Mouse (Mus musculus): ENCODE data around the gene Spaca3.

DNA sequence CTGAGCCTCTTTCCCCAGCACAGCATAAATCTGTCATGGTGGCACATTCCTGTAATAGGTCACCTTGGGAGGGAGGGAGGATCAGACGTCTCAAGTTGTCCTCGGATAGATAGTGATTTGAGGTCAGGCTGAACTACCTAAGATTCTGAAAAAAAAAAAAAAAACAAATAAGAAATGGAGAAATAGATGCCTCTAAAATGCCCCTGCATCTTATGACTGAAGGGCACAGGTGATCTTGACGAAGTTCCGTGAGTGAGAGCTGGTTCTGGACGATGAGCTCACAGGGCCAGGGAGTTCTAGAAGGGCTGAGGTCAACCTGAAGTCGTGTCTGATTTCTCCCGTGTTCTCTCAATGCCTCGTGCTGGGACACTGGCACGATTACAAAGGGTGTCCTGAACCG is at the start of gene Spaca3:
- TF ChIP-seq NRF1 (IDR thresholded peaks at IDR 0.05; ENCODE audit: low read depth, low read length): no peak
- TF ChIP-seq ZC3H11A (IDR thresholded peaks at IDR 0.05; ENCODE audit: low read depth, low read length): no peak
- TF ChIP-seq CTCF (conservative IDR thresholded peaks at IDR 0.05 in 1 of 2, IDR thresholded peaks at IDR 0.05 in 1 of 2; ENCODE audit: low read depth in 2 of 2, low read length in 2 of 2): no peak

Measured in CH12.LX (cell line).